Mouse (Mus musculus) intestine, embryonic 14.5 days (tissue): ENCODE data around the gene Syt1. TPM values are rescaled to one million over a fixed set of nuclear protein-coding genes. Genes with fewer than 3 reads are reported as not detected.
A peak's percentile ranks its signal among the peaks of the same experiment; 100 is the strongest.

ENCODE experiments used
- ATAC-seq: fragments of 200-750 bp; cut with Nextera tagmentation; replicated peaks from 2 replicates; pipeline ENCODE4 v1.8.0; 2017; ENCODE audit warnings: low read depth, moderate number of reproducible peaks, moderate TSS enrichment, moderate library complexity; ENCODE audit not compliant: low FRiP score, low TSS enrichment
- DNase-seq: peaks from one replicate; pipeline ENCODE4 v3.0.0-alpha.2; 2018; ENCODE audit warnings: low spot score
- H3K27ac ChIP-seq: fragments of 300-500 bp; sonication (generic); 2 replicates; pipeline ENCODE4 v1.5.1; 2014; ENCODE audit warnings: low read depth, mild to moderate bottlenecking, control low read depth
- H3K27me3 ChIP-seq: fragments of 300-500 bp; sonication (generic); replicated peaks from 2 replicates; pipeline ENCODE4 v1.6.1; 2014; ENCODE audit warnings: low read length, control low read depth; ENCODE audit not compliant: control insufficient read depth, insufficient read depth
- H3K36me3 ChIP-seq: fragments of 300-500 bp; sonication (generic); 2 replicates; pipeline ENCODE4 v1.6.1; 2014; ENCODE audit warnings: low read length, control low read depth; ENCODE audit not compliant: control insufficient read depth, insufficient read depth
- H3K4me1 ChIP-seq: fragments of 300-500 bp; sonication (generic); replicated peaks from 2 replicates; pipeline ENCODE4 v1.6.1; 2014; ENCODE audit warnings: low read length, control low read depth, mixed read lengths; ENCODE audit not compliant: control insufficient read depth, insufficient read depth
- H3K4me2 ChIP-seq: fragments of 300-500 bp; sonication (generic); 2 replicates; pipeline ENCODE4 v1.6.1; 2014; ENCODE audit warnings: low read length
- H3K4me3 ChIP-seq: fragments of 300-500 bp; sonication (generic); 2 replicates; pipeline ENCODE4 v1.5.1; 2014; ENCODE audit warnings: low read depth, low read length, control low read depth, mixed read lengths
- H3K9ac ChIP-seq: fragments of 300-500 bp; sonication (generic); 2 replicates; pipeline ENCODE4 v1.6.1; 2014; ENCODE audit warnings: mild to moderate bottlenecking, low read length
- H3K9me3 ChIP-seq: fragments of 300-500 bp; sonication (generic); 2 replicates; pipeline ENCODE4 v1.6.1; 2016; ENCODE audit warnings: low read length, control low read depth; ENCODE audit not compliant: control insufficient read depth
- WGBS: fragments of 180-500 bp; shearing (Covaris S2); extraction: QIAGEN DNeasy Blood & Tissue Kit; methylation state at CpG from one replicate; pipeline ENCODE4 v1.1.7; 2014; 5-methylcytosine and 5-hydroxymethylcytosine counted together
- polyA plus RNA-seq: library from polyadenylated mRNA; unstranded; fragments of >200 nt; fragmentation: Nextera tagmentation; extraction: Ambion mirVana; gene quantifications from 2 replicates; pipeline ENCODE4 v1.2.1, GENCODE M21; 2014

Gene Syt1
- polyA plus RNA-seq, 1 experiment from 2014 or later, result 17.1 TPM

GRCm38 (mm10) chr10:108525506-108525905, 485.3 kb downstream of the Syt1 start:
- Histone ChIP-seq H3K36me3 (no peaks in the 10 kb centered on the region), H3K27ac (no peak overlapping the region), H3K9ac (no peak overlapping the region), H3K4me1 (no peaks in the 10 kb centered on the region), H3K27me3 (no peaks in the 10 kb centered on the region), H3K4me2 (no peak overlapping the region), H3K9me3 (no peaks in the 10 kb centered on the region), H3K4me3 (no peak overlapping the region)
- ATAC-seq (no peak), DNase-seq (no peak)
- WGBS, result 92% methylated on average over 11 of the region's 11 CpGs

DNA sequence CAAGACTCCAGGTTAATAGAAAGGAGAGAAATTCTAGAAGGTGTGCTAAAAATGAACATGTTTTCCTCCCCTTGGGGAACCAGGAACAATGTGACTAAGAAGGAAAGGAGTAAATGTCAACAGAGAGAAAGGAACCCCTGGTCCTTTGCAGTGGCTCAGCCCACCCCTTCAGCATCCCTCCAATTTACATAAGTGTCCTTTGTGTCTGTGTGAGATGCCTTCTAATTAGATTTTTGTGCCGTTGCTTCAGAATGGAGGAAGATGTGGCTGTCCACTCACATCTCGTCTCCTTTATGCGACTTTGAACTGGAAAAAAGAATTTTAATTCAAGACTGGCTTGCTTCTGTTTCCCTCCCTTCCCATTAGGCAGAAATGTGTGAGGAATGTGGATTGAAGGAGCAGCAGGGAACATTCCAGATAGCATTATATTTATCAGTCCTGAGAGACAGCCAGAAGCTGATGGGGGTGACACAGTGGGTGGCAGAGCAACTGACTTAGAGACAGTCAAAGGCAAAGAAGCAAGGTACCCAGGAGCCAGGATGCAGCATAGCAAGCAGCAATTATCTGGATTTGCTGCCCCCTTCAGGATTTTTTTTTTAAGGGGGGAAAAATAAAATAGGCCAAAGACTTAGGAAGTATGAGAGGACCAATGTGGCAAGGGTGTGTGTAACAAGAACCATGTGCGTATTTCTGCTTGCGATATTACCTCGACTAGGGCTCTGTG, 486.3 kb downstream of the Syt1 start:
- Histone ChIP-seq H3K9ac (no peak overlapping the region), H3K4me2 (no peak overlapping the region), H3K27me3 (no peaks in the 10 kb centered on the region), H3K9me3 (no peaks in the 10 kb centered on the region), H3K27ac (no peak overlapping the region), H3K4me3 (no peak overlapping the region), H3K36me3 (no peaks in the 10 kb centered on the region), H3K4me1 (no peaks in the 10 kb centered on the region)
- DNase-seq, result no peak
- 63% methylated on average over 6 of the region's 6 CpGs for WGBS
- ATAC-seq, result no peak

- H3K27me3 ChIP-seq, result no peaks in the 10 kb centered on the region
- H3K4me3 ChIP-seq, result no peak overlapping the region
- H3K9ac ChIP-seq, result no peak overlapping the region
- WGBS, result 36% methylated on average over 6 of the region's 6 CpGs
- no peaks in the 10 kb centered on the region for H3K4me1 ChIP-seq
- H3K4me2 ChIP-seq, result no peak overlapping the region
- no peak for ATAC-seq
- no peaks in the 10 kb centered on the region for H3K36me3 ChIP-seq
- no peak overlapping the region for H3K27ac ChIP-seq
- no peaks in the 10 kb centered on the region for H3K9me3 ChIP-seq
- no peak for DNase-seq
Observed at GRCm38 (mm10) chr10:108519156-108519555, 491.6 kb downstream of the Syt1 start.

DNA sequence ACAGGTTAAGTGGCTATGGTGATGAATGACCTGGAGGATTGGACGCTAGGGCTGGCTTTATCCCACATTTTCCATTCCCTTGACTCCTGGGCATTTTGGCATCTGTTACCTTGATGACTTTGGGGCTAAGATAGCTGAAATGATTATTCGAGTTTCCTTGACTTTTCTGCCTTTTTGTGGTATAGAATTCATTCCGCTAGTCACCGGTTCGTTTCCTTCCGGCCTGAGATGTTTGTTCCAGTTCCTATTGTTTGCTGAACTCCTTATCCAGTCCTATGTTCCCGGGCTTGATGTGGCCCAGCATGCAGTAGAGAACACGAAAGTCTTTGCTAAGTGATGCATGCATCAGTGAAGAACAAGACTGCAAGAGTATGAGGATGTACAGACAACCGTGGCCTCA, 493.7 kb downstream of the Syt1 start:
- Histone ChIP-seq H3K9ac (no peak overlapping the region), H3K27ac (no peak overlapping the region), H3K4me3 (no peak overlapping the region), H3K4me1 (no peaks in the 10 kb centered on the region), H3K36me3 (no peaks in the 10 kb centered on the region), H3K4me2 (no peak overlapping the region), H3K27me3 (no peaks in the 10 kb centered on the region), H3K9me3 (no peaks in the 10 kb centered on the region)
- DNase-seq (no peak), ATAC-seq (no peak)
- WGBS, result 86% methylated on average over 9 of the region's 9 CpGs

GRCm38 (mm10) chr10:108514671-108515070, 496.1 kb downstream of the Syt1 start:
- Histone ChIP-seq H3K27me3 (no peaks in the 10 kb centered on the region), H3K4me3 (no peak overlapping the region), H3K4me2 (no peak overlapping the region), H3K36me3 (no peaks in the 10 kb centered on the region), H3K27ac (no peak overlapping the region), H3K4me1 (no peaks in the 10 kb centered on the region), H3K9me3 (no peaks in the 10 kb centered on the region), H3K9ac (no peak overlapping the region)
- DNase-seq (no peak), ATAC-seq (no peak)
- WGBS, result 77% methylated on average over 7 of the region's 7 CpGs

GRCm38 (mm10) chr10:108509579-108509978, 501.2 kb downstream of the Syt1 start:
- no peak for ATAC-seq
- Histone ChIP-seq H3K4me3 (no peak overlapping the region), H3K4me1 (no peaks in the 10 kb centered on the region), H3K27me3 (no peaks in the 10 kb centered on the region), H3K36me3 (no peaks in the 10 kb centered on the region), H3K27ac (no peak overlapping the region), H3K9ac (no peak overlapping the region), H3K4me2 (no peak overlapping the region), H3K9me3 (no peaks in the 10 kb centered on the region)
- no peak for DNase-seq
- 56% methylated on average over 3 of the region's 3 CpGs for WGBS

GRCm38 (mm10) chr10:108506917-108507316, 503.9 kb downstream of the Syt1 start:
- no peaks in the 10 kb centered on the region for H3K27me3 ChIP-seq
- H3K27ac ChIP-seq, result no peak overlapping the region
- H3K4me3 ChIP-seq, result no peak overlapping the region
- H3K36me3 ChIP-seq, result no peaks in the 10 kb centered on the region
- 85% methylated on average over 4 of the region's 4 CpGs for WGBS
- no peaks in the 10 kb centered on the region for H3K4me1 ChIP-seq
- ATAC-seq (no peak), DNase-seq (no peak)
- H3K9ac ChIP-seq, result no peak overlapping the region
- H3K9me3 ChIP-seq, result no peaks in the 10 kb centered on the region
- no peak overlapping the region for H3K4me2 ChIP-seq

- no peak for DNase-seq
- Histone ChIP-seq H3K4me2 (peak overlapping the region; percentile 31), H3K4me1 (no peaks in the 10 kb centered on the region), H3K9ac (no peak overlapping the region), H3K27me3 (no peaks in the 10 kb centered on the region), H3K4me3 (no peak overlapping the region), H3K36me3 (no peaks in the 10 kb centered on the region), H3K27ac (no peak overlapping the region), H3K9me3 (no peaks in the 10 kb centered on the region)
- no peak for ATAC-seq
- 46% methylated on average over 7 of the region's 7 CpGs for WGBS
Observed at GRCm38 (mm10) chr10:108504925-108505324, 505.9 kb downstream of the Syt1 start.
